Mouse (Mus musculus): ENCODE measurements around the gene Tex13a. TPM values are rescaled to one million over a fixed set of nuclear protein-coding genes. Genes with fewer than 3 reads are reported as not detected.

The Tex13a gene
- not detected in 2 replicates for polyA plus RNA-seq (2015; fragmentation: Nextera tagmentation; extraction: Ambion mirVana)

GRCm38 (mm10) chrX:138209480-138209879, at the start of gene Tex13a:
Gene Tex13a (minus strand): TSS chrX:138209580.
- Histone ChIP-seq H3K36me3 (ENCODE audit: control insufficient read depth, insufficient read depth) (no peaks in the 10 kb centered on the region), H3K9me3 (replicated peaks; ENCODE audit: control insufficient read depth, low read length) (no peaks in the 10 kb centered on the region), H3K4me1 (ENCODE audit: control insufficient read depth, insufficient read depth, low read length) (no peaks in the 10 kb centered on the region), H3K4me3 (ENCODE audit: low read length) (no peak within 1 kb of the TSS), H3K4me2 (ENCODE audit: low read depth, low read length) (no peak within 1 kb of the TSS), H3K9ac (ENCODE audit: low read length) (no peak within 1 kb of the TSS), H3K27me3 (ENCODE audit: control insufficient read depth, insufficient read depth, low read length) (no peaks in the 10 kb centered on the region), H3K27ac (ENCODE audit: low read length) (no peak within 1 kb of the TSS)
- ATAC-seq (replicated peaks; ENCODE audit: extremely low read depth, insufficient read depth, low FRiP score), result no peak
- WGBS, result 76% methylated on average over 3 of the region's 3 CpGs

- Histone ChIP-seq H3K4me2 (ENCODE audit: low read depth, low read length) (no peak overlapping the region), H3K4me1 (ENCODE audit: control insufficient read depth, insufficient read depth, low read length) (no peaks in the 10 kb centered on the region), H3K27ac (ENCODE audit: low read length) (no peak overlapping the region), H3K4me3 (ENCODE audit: low read length) (no peak overlapping the region), H3K27me3 (ENCODE audit: control insufficient read depth, insufficient read depth, low read length) (no peaks in the 10 kb centered on the region), H3K36me3 (ENCODE audit: control insufficient read depth, insufficient read depth) (no peaks in the 10 kb centered on the region), H3K9me3 (replicated peaks; ENCODE audit: control insufficient read depth, low read length) (no peaks in the 10 kb centered on the region), H3K9ac (ENCODE audit: low read length) (no peak overlapping the region)
- 65% methylated on average over 4 of the region's 4 CpGs for WGBS
- ATAC-seq (replicated peaks; ENCODE audit: extremely low read depth, insufficient read depth, low FRiP score), result no peak
Observed at GRCm38 (mm10) chrX:138234626-138235025, 25.2 kb upstream of the Tex13a start.

GRCm38 (mm10) chrX:138170146-138170545, 39.2 kb downstream of the Tex13a start:
- no peak overlapping the region for H3K4me3 ChIP-seq (ENCODE audit: low read length)
- H3K4me2 ChIP-seq (ENCODE audit: low read depth, low read length), result no peak overlapping the region
- no peak for ATAC-seq (replicated peaks; ENCODE audit: extremely low read depth, insufficient read depth, low FRiP score)
- no peak overlapping the region for H3K9ac ChIP-seq (ENCODE audit: low read length)
- no peaks in the 10 kb centered on the region for H3K36me3 ChIP-seq (ENCODE audit: control insufficient read depth, insufficient read depth)
- H3K27ac ChIP-seq (ENCODE audit: low read length), result no peak overlapping the region
- H3K27me3 ChIP-seq (ENCODE audit: control insufficient read depth, insufficient read depth, low read length), result no peaks in the 10 kb centered on the region
- H3K9me3 ChIP-seq (replicated peaks; ENCODE audit: control insufficient read depth, low read length), result no peaks in the 10 kb centered on the region
- no peaks in the 10 kb centered on the region for H3K4me1 ChIP-seq (ENCODE audit: control insufficient read depth, insufficient read depth, low read length)
- 13% methylated on average over 3 of the region's 3 CpGs for WGBS
